Mouse (Mus musculus) midbrain, postnatal 0 days (tissue): ENCODE data around the gene Pdpk1. TPM values are rescaled to one million over a fixed set of nuclear protein-coding genes. Genes with fewer than 3 reads are reported as not detected.
A peak's percentile ranks its signal among the peaks of the same experiment; 100 is the strongest.

ENCODE experiments used
- ATAC-seq: fragments of 200-750 bp; cut with Nextera tagmentation; 2 replicates; pipeline ENCODE4 v1.8.0; 2017; ENCODE audit warnings: moderate number of reproducible peaks, mild to moderate bottlenecking, moderate TSS enrichment, moderate library complexity; ENCODE audit not compliant: low FRiP score
- DNase-seq: peaks from one replicate; pipeline ENCODE4 v3.0.0-alpha.2; 2015; ENCODE audit warnings: low spot score
- H3K27ac ChIP-seq: fragments of 300-500 bp; sonication (generic); 2 replicates; pipeline ENCODE4 v1.5.1; 2014; ENCODE audit warnings: low read depth, mild to moderate bottlenecking, low read length, mixed read lengths
- H3K27me3 ChIP-seq: fragments of 300-500 bp; sonication (generic); 2 replicates; pipeline ENCODE4 v1.6.1; 2014; ENCODE audit warnings: low read length, control low read depth, mixed read lengths; ENCODE audit not compliant: insufficient read depth
- H3K36me3 ChIP-seq: fragments of 300-500 bp; sonication (generic); 2 replicates; pipeline ENCODE4 v1.6.1; 2014; ENCODE audit warnings: low read length, control low read depth, mixed read lengths; ENCODE audit not compliant: insufficient read depth
- H3K4me1 ChIP-seq: fragments of 300-500 bp; sonication (generic); 2 replicates; pipeline ENCODE4 v1.6.1; 2014; ENCODE audit warnings: mild to moderate bottlenecking, control low read depth, antibody characterized with exemption, low read length, mixed read lengths; ENCODE audit not compliant: insufficient read depth
- H3K4me2 ChIP-seq: fragments of 300-500 bp; sonication (generic); 2 replicates; pipeline ENCODE4 v1.6.1; 2014; ENCODE audit warnings: low read depth, mild to moderate bottlenecking, low read length, mixed read lengths; ENCODE audit not compliant: poor library complexity, severe bottlenecking
- H3K4me3 ChIP-seq: fragments of 300-500 bp; sonication (generic); 2 replicates; pipeline ENCODE4 v1.5.1; 2014; ENCODE audit warnings: low read depth, mild to moderate bottlenecking, low read length, moderate library complexity
- H3K9ac ChIP-seq: fragments of 300-500 bp; sonication (generic); replicated peaks from 2 replicates; pipeline ENCODE4 v1.6.1; 2014; ENCODE audit warnings: mild to moderate bottlenecking, low read length, moderate library complexity, mixed read lengths; ENCODE audit not compliant: poor library complexity, severe bottlenecking
- H3K9me3 ChIP-seq: fragments of 300-500 bp; sonication (generic); 2 replicates; pipeline ENCODE4 v1.6.1; 2016; ENCODE audit warnings: low read length, control low read depth
- CTCF ChIP-seq: IDR thresholded peaks from 2 replicates; pipeline ENCODE4 v1.5.1; 2016; ENCODE audit warnings: antibody characterized with exemption, mild to moderate bottlenecking
- WGBS: fragments of 180-500 bp; shearing (Covaris S2); extraction: QIAGEN DNeasy Blood & Tissue Kit; methylation state at CpG from one replicate; pipeline ENCODE4 v1.1.7; 2014; 5-methylcytosine and 5-hydroxymethylcytosine counted together
- polyA plus RNA-seq: library from polyadenylated mRNA; unstranded; fragments of >200 nt; fragmentation: Nextera tagmentation; extraction: Ambion mirVana; gene quantifications from 2 replicates; pipeline ENCODE4 v1.2.1, GENCODE M21; 2015
- total RNA-seq: library from RNA; depleted of rRNA; stranded (reverse); fragments of >200 nt; gene quantifications from 2 replicates; pipeline ENCODE4 v1.2.3, GENCODE M21; 2014

Pdpk1 gene
- total and polyA plus RNA-seq, 2 experiments from 2014 or later, result 57.9 to 61.5 TPM

DNA sequence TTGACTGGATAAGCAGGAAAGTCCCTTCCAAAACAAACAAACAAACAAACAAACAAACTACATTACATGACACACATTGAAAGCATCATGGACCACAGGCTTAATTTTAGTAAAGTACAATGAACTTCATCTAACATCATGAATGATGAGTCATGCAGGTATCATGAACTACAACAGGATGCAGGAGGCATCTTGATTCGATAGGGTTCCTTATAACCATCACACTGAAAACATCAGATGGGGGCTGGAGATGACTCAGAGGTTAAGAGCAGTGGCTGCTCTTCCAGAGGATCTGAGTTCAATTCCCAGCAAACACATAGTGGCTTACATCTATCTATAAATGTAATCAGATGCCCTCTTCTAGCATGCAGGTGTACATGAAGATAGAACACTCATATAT lies 23.1 kb downstream of the Pdpk1 start:
- Histone ChIP-seq H3K36me3 (no peaks in the 10 kb centered on the region), H3K27ac (no peak overlapping the region), H3K4me3 (no peak overlapping the region), H3K9me3 (no peaks in the 10 kb centered on the region), H3K27me3 (no peaks in the 10 kb centered on the region), H3K4me2 (no peak overlapping the region), H3K4me1 (no peaks in the 10 kb centered on the region), H3K9ac (no peak overlapping the region)
- ATAC-seq, result no peak
- DNase-seq, result no peak
- 91% methylated on average over 1 of the region's 1 CpGs for WGBS
- no peak for TF ChIP-seq CTCF

DNA sequence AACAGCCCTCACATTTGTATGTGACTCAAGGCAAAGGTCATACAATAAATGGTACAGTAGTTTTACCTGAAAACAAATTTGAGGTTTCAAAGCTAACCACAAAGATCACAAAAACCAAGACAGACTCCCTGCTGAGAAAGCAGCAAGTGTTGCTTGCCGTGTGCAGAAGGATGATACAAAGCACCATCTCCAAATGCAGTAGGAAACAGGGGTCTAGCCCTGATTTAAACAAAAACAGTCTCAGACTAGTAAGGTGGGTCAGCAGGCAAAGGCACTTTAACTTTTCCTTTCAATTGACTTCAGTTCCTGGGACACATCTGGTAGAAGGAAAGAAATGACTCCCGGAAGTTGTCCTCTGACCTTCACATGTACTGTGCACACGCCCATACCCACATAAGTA lies 23.9 kb downstream of the Pdpk1 start:
- 74% methylated on average over 3 of the region's 3 CpGs for WGBS
- Histone ChIP-seq H3K4me3 (no peak overlapping the region), H3K36me3 (no peaks in the 10 kb centered on the region), H3K27ac (no peak overlapping the region), H3K9ac (no peak overlapping the region), H3K9me3 (no peaks in the 10 kb centered on the region), H3K4me1 (no peaks in the 10 kb centered on the region), H3K27me3 (no peaks in the 10 kb centered on the region), H3K4me2 (no peak overlapping the region)
- no peak for TF ChIP-seq CTCF
- no peak for ATAC-seq
- no peak for DNase-seq

DNA sequence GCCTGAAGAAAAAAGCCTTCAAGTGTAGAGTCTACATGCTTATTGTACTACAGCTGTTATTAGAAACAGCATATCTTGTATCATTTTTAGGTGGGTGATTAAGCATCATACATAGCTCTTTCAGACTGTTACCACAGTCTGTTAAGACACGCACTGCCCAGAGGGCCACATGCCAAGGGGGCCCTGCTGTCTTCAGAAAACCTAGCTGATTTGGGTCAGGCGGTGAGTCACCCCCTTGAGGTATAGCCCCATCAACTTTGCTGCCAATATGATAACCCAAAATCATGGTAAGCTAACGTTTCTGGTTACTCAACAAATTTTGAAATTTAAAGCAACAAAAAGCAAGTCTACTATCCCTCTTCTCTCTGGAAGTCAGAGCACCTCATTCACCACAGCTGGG lies 31.3 kb downstream of the Pdpk1 start:
- Histone ChIP-seq H3K4me2 (no peak overlapping the region), H3K27me3 (no peaks in the 10 kb centered on the region), H3K36me3 (no peaks in the 10 kb centered on the region), H3K4me3 (no peak overlapping the region), H3K27ac (no peak overlapping the region), H3K9ac (no peak overlapping the region), H3K9me3 (no peaks in the 10 kb centered on the region), H3K4me1 (no peaks in the 10 kb centered on the region; the same call in 1 of the 2 replicates)
- ATAC-seq (no peak), DNase-seq (no peak)
- WGBS, result 93% methylated on average over 3 of the region's 3 CpGs
- no peak for TF ChIP-seq CTCF

DNA sequence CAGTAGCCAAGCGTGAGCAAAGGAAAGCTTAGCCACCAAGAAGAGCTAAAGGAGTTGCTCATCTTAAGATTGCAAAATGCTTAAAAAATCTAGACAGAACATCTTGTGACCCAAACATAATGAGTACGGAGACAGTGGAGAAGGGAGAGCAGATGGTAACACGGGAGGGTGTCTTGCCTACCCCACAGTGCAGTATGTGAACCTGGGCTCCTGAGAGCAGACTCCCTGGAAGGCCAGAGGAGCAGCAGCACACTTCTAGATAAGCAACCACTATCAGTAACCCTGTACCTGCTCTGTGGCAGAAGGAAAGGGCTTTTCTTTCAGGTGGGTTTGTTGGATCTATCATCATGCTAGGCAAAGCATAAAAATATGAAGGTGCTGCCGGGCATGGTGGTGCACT lies 37.7 kb downstream of the Pdpk1 start:
- peaks cover 10% of the 10 kb centered on the region; the same call in 1 of the 2 replicates for H3K36me3 ChIP-seq
- ATAC-seq (no peak), DNase-seq (no peak)
- no peaks in the 10 kb centered on the region for H3K27me3 ChIP-seq
- no peak overlapping the region for H3K9ac ChIP-seq
- no peaks in the 10 kb centered on the region for H3K9me3 ChIP-seq
- H3K4me3 ChIP-seq, result no peak overlapping the region
- TF ChIP-seq CTCF, result no peak
- H3K27ac ChIP-seq, result no peak overlapping the region
- H3K4me2 ChIP-seq, result no peak overlapping the region
- H3K4me1 ChIP-seq, result no peaks in the 10 kb centered on the region; the same call in 1 of the 2 replicates
- WGBS, result 82% methylated on average over 4 of the region's 4 CpGs

DNA sequence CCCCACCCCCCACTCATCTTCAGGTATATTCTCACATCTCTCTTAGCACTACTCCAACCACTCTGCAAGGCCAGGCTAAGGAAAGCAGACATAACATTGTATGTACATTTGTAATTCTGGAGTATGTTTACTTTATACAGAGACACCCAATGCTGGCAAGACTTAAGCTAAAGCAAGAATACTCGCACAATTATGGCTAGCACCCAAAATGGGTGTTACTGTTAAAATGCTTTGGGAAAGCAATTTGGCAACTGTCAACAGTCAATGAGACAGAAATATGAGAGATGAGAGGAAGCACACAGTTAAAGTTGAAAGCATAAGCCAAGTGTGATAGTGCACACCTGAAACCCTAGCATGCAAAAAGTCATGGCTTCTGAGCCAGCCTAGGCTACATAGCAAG lies 39.5 kb downstream of the Pdpk1 start:
- no peak overlapping the region for H3K4me2 ChIP-seq
- ATAC-seq, result no peak
- no peak for DNase-seq
- H3K36me3 ChIP-seq, result peaks cover 17% of the 10 kb centered on the region; the same call in 1 of the 2 replicates
- 90% methylated on average over 1 of the region's 1 CpGs for WGBS
- no peak overlapping the region for H3K27ac ChIP-seq
- H3K27me3 ChIP-seq, result no peaks in the 10 kb centered on the region
- no peak overlapping the region for H3K4me3 ChIP-seq
- H3K9me3 ChIP-seq, result no peaks in the 10 kb centered on the region
- H3K4me1 ChIP-seq, result no peaks in the 10 kb centered on the region; the same call in 1 of the 2 replicates
- no peak for TF ChIP-seq CTCF
- H3K9ac ChIP-seq, result no peak overlapping the region

DNA sequence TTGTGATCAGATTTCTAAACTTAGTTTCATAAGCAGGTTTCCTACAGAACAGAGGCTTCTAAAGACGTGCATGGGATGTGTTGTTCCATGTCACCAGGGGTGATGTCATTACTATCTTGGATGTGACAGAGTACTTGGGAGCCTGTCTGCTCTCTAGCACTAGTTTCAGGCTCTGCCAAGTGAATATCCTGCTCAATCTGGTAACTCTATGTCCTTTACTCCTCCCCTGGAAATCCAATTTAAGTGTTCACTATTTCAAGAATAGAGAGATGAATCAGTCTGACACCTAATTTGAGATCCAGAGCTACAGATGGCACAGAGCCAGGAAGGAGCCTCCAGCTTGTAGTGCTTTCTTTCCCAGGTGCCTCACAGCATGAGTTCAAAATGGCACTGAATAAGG lies 41.8 kb downstream of the Pdpk1 start:
- WGBS, result 84% methylated on average over 1 of the region's 1 CpGs
- H3K4me1 ChIP-seq, result no peaks in the 10 kb centered on the region
- DNase-seq (peak; percentile 10), ATAC-seq (no peak)
- peaks cover 19% of the 10 kb centered on the region; the same call in 1 of the 2 replicates for H3K36me3 ChIP-seq
- H3K27me3 ChIP-seq, result no peaks in the 10 kb centered on the region
- no peak overlapping the region for H3K27ac ChIP-seq
- no peak overlapping the region for H3K4me2 ChIP-seq
- no peak overlapping the region for H3K4me3 ChIP-seq
- no peaks in the 10 kb centered on the region for H3K9me3 ChIP-seq
- TF ChIP-seq CTCF, result no peak
- no peak overlapping the region for H3K9ac ChIP-seq
